Mouse (Mus musculus) cortical plate, adult 2 months (tissue): ENCODE data around the gene Myo3b. TPM values are rescaled to one million over a fixed set of nuclear protein-coding genes. Genes with fewer than 3 reads are reported as not detected.
"Not testable (repeated sequence)": the region's sequence is repeated elsewhere in the genome, so short reads cannot be mapped to it uniquely, and the experiment has no call there.

Experiments
- H3K27ac ChIP-seq: fragments of 200-500 bp; 2 replicates; pipeline ENCODE4 v1.5.1; 2012; ENCODE audit warnings: low read length, control low read depth, inconsistent platforms; ENCODE audit not compliant: insufficient read depth
- H3K4me1 ChIP-seq: fragments of 200-500 bp; 2 replicates; pipeline ENCODE4 v1.6.1; 2011; ENCODE audit warnings: low read length; ENCODE audit not compliant: control insufficient read depth, insufficient read depth
- H3K4me3 ChIP-seq: fragments of 200-500 bp; 2 replicates; pipeline ENCODE4 v1.5.1; 2011; ENCODE audit warnings: mild to moderate bottlenecking, low read length, control low read depth; ENCODE audit not compliant: insufficient read depth
- CTCF ChIP-seq: fragments of 200-500 bp; IDR thresholded peaks from 2 replicates; pipeline ENCODE4 v1.5.1; 2011; ENCODE audit warnings: mild to moderate bottlenecking, control low read depth, low read length; ENCODE audit not compliant: insufficient read depth; ENCODE audit errors: extremely low read depth
- POLR2A ChIP-seq: fragments of 200-500 bp; IDR thresholded peaks from 2 replicates; pipeline ENCODE4 v1.6.1; 2011; ENCODE audit warnings: mild to moderate bottlenecking, low read length, control low read depth; ENCODE audit not compliant: insufficient read depth; ENCODE audit errors: extremely low read depth
- polyA plus RNA-seq: library from polyadenylated mRNA; depleted of rRNA; stranded (reverse); fragments of >200 nt; gene quantifications from 2 replicates; pipeline ENCODE4 v1.2.3, GENCODE M21; 2012

Gene Myo3b
- polyA plus RNA-seq, 1 experiment, result 0.44 TPM

GRCm38 (mm10) chr2:70214401-70214800, 175.5 kb downstream of the Myo3b start:
- no peak for TF ChIP-seq POLR2A
- TF ChIP-seq CTCF, result no peak
- Histone ChIP-seq H3K4me1 (peaks cover 3% of the 10 kb centered on the region; the same call in 1 of the 2 replicates), H3K4me3 (no peak overlapping the region), H3K27ac (no peak overlapping the region)

- Histone ChIP-seq H3K4me3 (no peak overlapping the region), H3K27ac (no peak overlapping the region), H3K4me1 (peaks cover 3% of the 10 kb centered on the region; the same call in 1 of the 2 replicates)
- no peak for TF ChIP-seq POLR2A
- TF ChIP-seq CTCF, result no peak
Observed at GRCm38 (mm10) chr2:70217800-70218199, 178.9 kb downstream of the Myo3b start.

GRCm38 (mm10) chr2:70218469-70218868, 179.5 kb downstream of the Myo3b start:
- TF ChIP-seq POLR2A, result no peak
- TF ChIP-seq CTCF, result no peak
- Histone ChIP-seq H3K4me1 (peaks cover 3% of the 10 kb centered on the region; the same call in 1 of the 2 replicates), H3K4me3 (no peak overlapping the region), H3K27ac (no peak overlapping the region)

- TF ChIP-seq POLR2A (no peak), CTCF (no peak)
- no peak overlapping the region for H3K4me3 ChIP-seq
- H3K4me1 ChIP-seq, result no peaks in the 10 kb centered on the region
- H3K27ac ChIP-seq, result no peak overlapping the region
Observed at GRCm38 (mm10) chr2:70226679-70227078, 187.8 kb downstream of the Myo3b start.

DNA sequence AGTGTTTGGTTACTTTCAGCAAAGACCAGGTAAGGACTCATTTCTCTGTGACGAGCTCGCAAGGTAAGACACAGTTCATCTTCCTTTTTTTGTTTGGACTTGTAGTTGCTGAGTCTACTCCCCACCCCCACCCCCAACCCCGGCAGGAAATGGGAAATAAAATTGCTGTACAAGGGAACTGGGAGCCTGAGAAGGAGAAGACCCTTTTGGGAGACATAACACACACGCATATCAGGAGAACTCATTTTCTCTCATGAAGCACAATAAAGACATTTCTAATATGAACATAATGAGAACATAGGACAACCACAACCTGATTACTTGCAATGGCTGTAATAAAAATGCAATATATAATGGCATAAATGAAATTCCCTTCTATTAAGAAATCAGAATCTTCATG, 195.5 kb downstream of the Myo3b start:
- not testable (repeated sequence) for H3K4me3 ChIP-seq, H3K4me1 ChIP-seq, H3K27ac ChIP-seq

DNA sequence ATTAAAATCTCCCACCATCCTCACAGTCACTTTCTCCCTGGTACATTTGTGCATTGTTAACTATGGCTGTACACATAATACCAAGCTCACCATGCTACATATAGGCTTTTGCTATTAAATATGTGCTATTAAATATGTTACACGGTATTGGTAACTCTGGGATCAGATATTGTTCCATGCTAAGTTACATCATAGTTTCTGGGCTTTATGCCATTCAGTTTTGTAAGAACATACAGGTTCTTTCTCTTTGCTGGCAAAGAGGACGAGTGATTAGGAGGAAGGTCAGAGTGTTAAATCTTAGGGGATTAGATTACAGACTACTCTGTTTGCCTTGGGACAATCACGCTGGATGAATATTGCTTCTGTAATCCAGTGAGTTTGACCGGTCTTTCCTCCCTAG, 207.1 kb downstream of the Myo3b start:
- Histone ChIP-seq H3K27ac (no peak overlapping the region), H3K4me1 (no peaks in the 10 kb centered on the region), H3K4me3 (no peak overlapping the region)
- TF ChIP-seq POLR2A (no peak), CTCF (no peak)

DNA sequence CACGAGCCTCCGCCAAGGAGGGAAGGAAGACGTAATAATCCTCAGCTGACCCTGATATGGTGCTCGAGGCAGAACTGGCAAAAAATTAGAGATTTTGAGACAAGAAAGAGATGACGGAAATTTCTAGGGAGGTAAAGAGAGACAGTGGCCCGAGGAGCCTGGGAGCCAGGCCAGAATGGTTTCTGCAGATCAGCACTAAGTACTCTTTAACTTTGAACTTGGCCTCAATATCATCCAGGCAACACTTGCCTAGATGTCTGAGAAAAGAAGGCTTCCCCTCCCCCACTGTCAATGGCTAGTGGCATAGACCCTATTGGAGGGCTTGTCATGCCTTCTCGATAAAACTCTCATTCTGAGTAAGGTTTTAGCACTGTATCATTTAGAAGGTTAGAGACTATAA, 209.7 kb downstream of the Myo3b start:
- H3K4me3 ChIP-seq, result no peak overlapping the region
- no peaks in the 10 kb centered on the region for H3K4me1 ChIP-seq
- TF ChIP-seq POLR2A, result no peak
- no peak for TF ChIP-seq CTCF
- no peak overlapping the region for H3K27ac ChIP-seq

- Histone ChIP-seq H3K27ac (no peak overlapping the region), H3K4me1 (no peaks in the 10 kb centered on the region), H3K4me3 (no peak overlapping the region)
- no peak for TF ChIP-seq POLR2A
- no peak for TF ChIP-seq CTCF
Observed at GRCm38 (mm10) chr2:70249872-70250271, 210.9 kb downstream of the Myo3b start.

- no peak for TF ChIP-seq POLR2A
- TF ChIP-seq CTCF, result no peak
Observed at GRCm38 (mm10) chr2:70251256-70251655, 212.3 kb downstream of the Myo3b start.

GRCm38 (mm10) chr2:70259357-70260000, 220.6 kb downstream of the Myo3b start:
- Histone ChIP-seq H3K27ac (no peak overlapping the region), H3K4me3 (no peak overlapping the region), H3K4me1 (0 out of 2 replicates have a peak, but pooled peaks cover 1% of the 10 kb centered on the region)
- TF ChIP-seq CTCF, result peak; percentile 58
- no peak for TF ChIP-seq POLR2A

More at GRCm38 (mm10) chr2:70251256-70251655, 212.3 kb downstream of the Myo3b start:
- Histone ChIP-seq H3K27ac (no peak overlapping the region), H3K4me1 (no peaks in the 10 kb centered on the region), H3K4me3 (no peak overlapping the region)
